Comparison of ENCODE assay signal across 27 mouse cellular contexts in genomic region chr13:101127808-101128207, GRCm38 (mm10).
"Had no signal": no experiment of that assay in that cellular context is flagged by ENCODE, and none has a peak within 500 bp of the region (broad histone marks: within the 10 kb centered on the region; RNA-seq: fewer than 3 reads in every experiment).

No protein-coding gene starts in this region.

- H3K27me3 ChIP-seq: heart, embryonic 12.5 days; hindbrain, embryonic 12.5 days; intestine, embryonic 15.5 days; limb, embryonic 13.5 days; limb, embryonic 15.5 days; liver, embryonic 12.5 days had no signal

- H3K9ac ChIP-seq: heart, embryonic 12.5 days; hindbrain, embryonic 12.5 days; hindbrain, embryonic 14.5 days; intestine, embryonic 15.5 days; limb, embryonic 13.5 days; limb, embryonic 15.5 days; liver, embryonic 12.5 days; liver, embryonic 14.5 days had no signal

- H3K4me2 ChIP-seq: heart, embryonic 12.5 days; hindbrain, embryonic 12.5 days; hindbrain, embryonic 14.5 days; intestine, embryonic 15.5 days; limb, embryonic 13.5 days; limb, embryonic 15.5 days; liver, embryonic 12.5 days had no signal

- H3K27ac ChIP-seq: gastrocnemius, adult 2 months; heart, embryonic 10.5 days; hindbrain, embryonic 10.5 days; hindbrain, embryonic 12.5 days; hindbrain, embryonic 14.5 days; intestine, embryonic 15.5 days; limb, embryonic 13.5 days; limb, embryonic 15.5 days; liver, embryonic 12.5 days; liver, embryonic 14.5 days had no signal

- H3K4me3 ChIP-seq: gastrocnemius, adult 2 months; heart, embryonic 10.5 days; heart, embryonic 12.5 days; hindbrain, embryonic 10.5 days; hindbrain, embryonic 12.5 days; intestine, embryonic 15.5 days; limb, embryonic 13.5 days; limb, embryonic 15.5 days; liver, embryonic 12.5 days had no signal

- ATAC-seq: hindbrain, embryonic 16.5 days; inflammation-experienced regulatory T-cells, adult 6 months; intestine, embryonic 15.5 days; intestine, postnatal 0 days; liver, embryonic 12.5 days had no signal

- H3K36me3 ChIP-seq: heart, embryonic 10.5 days; heart, embryonic 12.5 days; hindbrain, embryonic 10.5 days; hindbrain, embryonic 12.5 days; intestine, embryonic 15.5 days; limb, embryonic 13.5 days; limb, embryonic 15.5 days; liver, embryonic 12.5 days had no signal

- H3K4me1 ChIP-seq: heart, embryonic 10.5 days; heart, embryonic 12.5 days; hindbrain, embryonic 10.5 days; hindbrain, embryonic 12.5 days; intestine, embryonic 15.5 days; limb, embryonic 13.5 days; limb, embryonic 15.5 days; liver, embryonic 12.5 days had no signal

- DNase-seq: gastrocnemius, adult 2 months; gastrocnemius, postnatal 10 days; gastrocnemius, postnatal 25 days; heart, adult 18-20 months; heart, postnatal 10 days; heart, postnatal 4 days; kidney, adult 18-20 months; kidney, adult 8-10 months; kidney, postnatal 10 days; kidney, postnatal 25 days; kidney, postnatal 4 days; layer of hippocampus, adult 9-11 months; layer of hippocampus, postnatal 36 days; left cerebral cortex, postnatal 4 days had no signal

- H3K9me3 ChIP-seq: heart, embryonic 10.5 days; heart, embryonic 12.5 days; hindbrain, embryonic 10.5 days; hindbrain, embryonic 12.5 days; intestine, embryonic 15.5 days; limb, embryonic 13.5 days; limb, embryonic 15.5 days; liver, embryonic 12.5 days had no signal
